Mouse (Mus musculus): Measurements from ENCODE around the gene Card9.

Card9 gene

DNA sequence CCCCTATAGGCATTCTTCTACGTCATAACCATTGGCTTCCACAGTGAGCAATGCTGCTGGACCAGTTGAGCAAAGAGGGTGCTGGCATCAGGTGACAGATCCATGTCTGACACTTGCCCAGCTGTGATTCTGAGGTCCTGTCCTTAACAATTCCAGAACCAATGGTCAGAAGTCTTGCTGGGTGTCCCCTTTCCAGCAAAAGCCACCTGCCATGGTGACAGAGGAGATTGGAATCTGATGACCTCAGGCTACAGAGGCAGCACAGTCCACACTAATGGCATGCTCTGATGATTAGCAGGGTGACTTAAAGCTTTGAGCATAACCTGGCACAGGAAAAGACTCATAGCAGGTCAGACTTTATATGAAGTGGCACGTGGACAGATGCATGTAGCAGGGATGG is 55.2 kb downstream of the Card9 start:
- no peak for DNase-seq (ENCODE audit: low read depth, low spot score)

DNA sequence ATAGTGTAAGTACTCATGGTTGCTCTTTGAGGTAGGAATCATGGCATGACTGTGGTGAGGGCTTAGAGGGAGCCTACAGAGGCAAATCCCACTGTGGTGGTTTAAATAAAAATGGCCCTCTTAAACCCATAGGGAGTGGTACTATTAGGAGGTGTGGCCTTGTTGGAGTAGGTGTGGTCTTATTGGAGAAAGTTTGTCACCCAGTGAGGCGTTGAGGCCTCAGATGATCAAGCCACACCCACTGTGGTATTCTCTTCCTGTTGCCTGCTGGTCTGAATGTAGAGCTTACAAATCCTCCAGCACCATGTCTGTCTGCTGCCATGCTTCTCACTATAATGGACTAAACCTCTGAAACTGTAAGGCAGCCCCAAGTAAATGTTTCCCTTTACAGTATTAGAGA is 56.0 kb downstream of the Card9 start:
- no peak for DNase-seq (ENCODE audit: low read depth, low spot score)
